Mouse (Mus musculus) left cerebral cortex, adult 2 months (tissue): ENCODE data around the gene Pgpep1l. TPM values are rescaled to one million over a fixed set of nuclear protein-coding genes. Genes with fewer than 3 reads are reported as not detected.

Source experiments
- DNase-seq, 2 experiments: peaks; one replicate each; pipeline ENCODE4 v3.0.0; 2021 to 2022; ENCODE audit warnings: low spot score in 2 of 2, mixed read lengths in 1 of 2; ENCODE audit errors: extremely low spot score in 1 of 2
- H3K27ac ChIP-seq: fragments of 200-600 bp; 2 replicates; pipeline ENCODE4 v1.8.1; 2022
- H3K4me3 ChIP-seq: fragments of 200-600 bp; 2 replicates; pipeline ENCODE4 v1.8.1; 2022
- CTCF ChIP-seq: fragments of 200-600 bp; IDR thresholded peaks from 2 replicates; pipeline ENCODE4 v1.8.1; 2022; ENCODE audit warnings: antibody characterized with exemption, mild to moderate bottlenecking, moderate library complexity
- intact Hi-C: fragments of 180-260 bp; cut with DNase I; formaldehyde crosslinking; loops from one replicate; pipeline ENCODE4 v1.15.1; 2025
- total RNA-seq, 2 experiments: library from RNA; stranded (reverse); gene quantifications; 2 replicates each; pipeline ENCODE4 v1.2.3; 2021

The Pgpep1l gene
- total RNA-seq, 2 experiments from 2014 or later: 1.9 to 3.1 TPM

- intact Hi-C loops: no loop called here
- no peak overlapping the region for H3K27ac ChIP-seq
- H3K4me3 ChIP-seq: no peak overlapping the region
- TF ChIP-seq CTCF: no peak
- no peak for DNase-seq
Observed at GRCm38 (mm10) chr7:68271816-68272215, 7.8 kb upstream of the Pgpep1l start.

GRCm38 (mm10) chr7:68270551-68270950 lies 6.5 kb upstream of the Pgpep1l start:
- no peak for DNase-seq
- intact Hi-C loops: no loop called here
- Histone ChIP-seq H3K27ac (no peak overlapping the region), H3K4me3 (no peak overlapping the region)
- no peak for TF ChIP-seq CTCF

GRCm38 (mm10) chr7:68266691-68267090 lies 2.7 kb upstream of the Pgpep1l start:
- intact Hi-C loops: no loop called here
- H3K27ac ChIP-seq: no peak overlapping the region

GRCm38 (mm10) chr7:68265391-68265790 lies 1.4 kb upstream of the Pgpep1l start:
- DNase-seq: no peak
- Histone ChIP-seq H3K27ac (no peak overlapping the region), H3K4me3 (no peak overlapping the region)
- intact Hi-C loops: no loop called here
- no peak for TF ChIP-seq CTCF

More at GRCm38 (mm10) chr7:68266691-68267090, 2.7 kb upstream of the Pgpep1l start:
- H3K4me3 ChIP-seq: no peak overlapping the region
- TF ChIP-seq CTCF: no peak
- DNase-seq: no peak

GRCm38 (mm10) chr7:68264531-68264930 lies 498 bp upstream of the Pgpep1l start:
- no peak overlapping the region for H3K27ac ChIP-seq
- TF ChIP-seq CTCF: no peak
- peak; percentile 67 to 68 for DNase-seq
- intact Hi-C loops: no loop called here
- H3K4me3 ChIP-seq: peak overlapping the region; percentile 40

GRCm38 (mm10) chr7:68263346-68264027 lies 546 bp downstream of the Pgpep1l start:
- Histone ChIP-seq H3K4me3 (peak overlapping the region; percentile 40), H3K27ac (peak overlapping the region; percentile 56; the same call in 1 of the 2 replicates)
- no peak for TF ChIP-seq CTCF
- DNase-seq: no peak
- intact Hi-C loops: no loop called here

- intact Hi-C loops: no loop called here
- Histone ChIP-seq H3K27ac (no peak overlapping the region), H3K4me3 (no peak overlapping the region)
- TF ChIP-seq CTCF: peak; percentile 2
- DNase-seq: no peak
Observed at GRCm38 (mm10) chr7:68262612-68263200, 1.3 kb downstream of the Pgpep1l start.

- Histone ChIP-seq H3K4me3 (no peak overlapping the region), H3K27ac (no peak overlapping the region)
- intact Hi-C loops: no loop called here
- no peak for DNase-seq
- TF ChIP-seq CTCF: no peak
Observed at GRCm38 (mm10) chr7:68259523-68260081, 4.4 kb downstream of the Pgpep1l start.

GRCm38 (mm10) chr7:68258326-68259150 lies 5.5 kb downstream of the Pgpep1l start:
- no peak overlapping the region for H3K4me3 ChIP-seq
- intact Hi-C loops: no loop called here
- no peak for DNase-seq
- TF ChIP-seq CTCF: no peak
- no peak overlapping the region for H3K27ac ChIP-seq

GRCm38 (mm10) chr7:68257767-68258166 lies 6.3 kb downstream of the Pgpep1l start:
- no peak overlapping the region for H3K27ac ChIP-seq
- H3K4me3 ChIP-seq: no peak overlapping the region
- intact Hi-C loops: no loop called here
- DNase-seq: no peak
- TF ChIP-seq CTCF: no peak

GRCm38 (mm10) chr7:68250902-68251301 lies 13.1 kb downstream of the Pgpep1l start:
- intact Hi-C loops: no loop called here
- no peak for TF ChIP-seq CTCF
- DNase-seq: no peak
- Histone ChIP-seq H3K4me3 (no peak overlapping the region), H3K27ac (no peak overlapping the region)

GRCm38 (mm10) chr7:68250411-68250810 lies 13.6 kb downstream of the Pgpep1l start:
- Histone ChIP-seq H3K27ac (no peak overlapping the region), H3K4me3 (no peak overlapping the region)
- TF ChIP-seq CTCF: no peak
- intact Hi-C loops: no loop called here
- no peak for DNase-seq
